Mouse (Mus musculus) frontal cortex, adult 2 months (tissue): ENCODE results near the gene Olfr437. TPM values are rescaled to one million over a fixed set of nuclear protein-coding genes. Genes with fewer than 3 reads are reported as not detected.
"Not testable (repeated sequence)": the region's sequence is repeated elsewhere in the genome, so short reads cannot be mapped to it uniquely, and the experiment has no call there.

Experiments
- DNase-seq, 2 experiments: peaks; one replicate each; pipeline ENCODE4 v3.0.0; 2022; ENCODE audit warnings: low spot score in 1 of 2; ENCODE audit errors: extremely low spot score in 1 of 2
- polyA plus RNA-seq: library from polyadenylated mRNA; depleted of rRNA; stranded (reverse); fragments of >200 nt; gene quantifications from 2 replicates; pipeline ENCODE4 v1.2.3, GENCODE M21; 2012; rRNA removed

Gene Olfr437
- not detected in 2 replicates for polyA plus RNA-seq

DNA sequence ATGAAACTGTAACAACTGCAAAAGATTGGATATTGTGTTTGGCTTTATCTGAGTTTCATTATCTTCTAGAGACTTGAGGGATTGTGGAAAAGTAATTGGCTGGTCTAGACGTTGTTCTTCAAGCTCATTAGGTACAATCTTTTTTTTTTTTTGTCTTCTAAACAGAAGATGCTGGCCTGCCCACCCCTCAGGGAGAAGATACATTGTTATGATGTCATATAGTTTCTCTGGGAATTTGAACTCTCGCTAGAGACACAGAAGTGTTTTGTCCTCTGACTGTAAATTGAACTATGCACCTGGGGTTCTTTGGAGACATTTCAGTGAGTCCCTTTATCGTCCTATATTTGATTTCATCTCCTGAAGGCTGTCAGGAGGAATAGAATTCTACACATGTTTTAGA, at the start of gene Olfr437:
Gene Olfr437, plus strand, starts transcription at position 301 of the 400 bp plus-strand sequence.
- no peak for DNase-seq

DNA sequence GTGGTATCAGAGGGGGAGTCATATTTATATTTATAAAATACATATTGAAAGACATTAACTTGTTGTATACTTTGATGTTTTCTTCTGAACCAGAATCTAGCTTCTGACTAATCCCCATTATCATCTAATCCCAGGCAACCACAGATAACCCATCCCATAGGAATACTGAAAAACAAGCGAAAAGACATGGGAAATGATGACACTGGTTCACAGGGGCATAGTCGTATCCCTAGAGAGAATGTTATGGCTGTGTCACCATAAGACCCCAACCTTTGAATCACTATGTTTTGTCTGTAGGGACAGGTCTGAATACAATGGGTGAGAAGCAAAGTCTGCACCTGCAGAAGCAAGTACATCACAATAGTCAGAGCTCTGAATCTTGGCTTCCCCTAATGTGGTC, 16.8 kb upstream of the Olfr437 start, which contains the start of gene Olfr237-ps1:
Gene Olfr237-ps1, plus strand, starts transcription at position 301 of the 400 bp plus-strand sequence.
- not testable (repeated sequence) for DNase-seq

DNA sequence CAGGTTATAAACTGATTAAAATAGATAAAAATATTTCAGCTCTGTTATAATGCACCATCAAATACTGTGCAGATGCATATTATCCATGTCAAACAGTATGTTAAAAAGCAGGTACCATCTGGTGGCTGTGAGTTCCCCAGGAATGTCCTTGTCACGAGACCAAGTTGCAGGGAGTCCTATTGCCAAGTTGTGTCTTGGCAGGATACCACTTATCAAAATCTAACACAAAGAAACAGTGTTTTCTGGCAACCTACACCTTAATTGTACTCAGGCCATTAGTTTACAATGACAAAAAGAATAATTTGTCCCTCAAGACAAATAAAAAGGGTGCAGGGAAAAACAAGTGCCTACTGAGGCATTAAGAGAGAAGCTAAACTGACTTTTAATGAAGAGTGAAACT, 3.6 kb upstream of the Olfr437 start:
- DNase-seq: no peak

DNA sequence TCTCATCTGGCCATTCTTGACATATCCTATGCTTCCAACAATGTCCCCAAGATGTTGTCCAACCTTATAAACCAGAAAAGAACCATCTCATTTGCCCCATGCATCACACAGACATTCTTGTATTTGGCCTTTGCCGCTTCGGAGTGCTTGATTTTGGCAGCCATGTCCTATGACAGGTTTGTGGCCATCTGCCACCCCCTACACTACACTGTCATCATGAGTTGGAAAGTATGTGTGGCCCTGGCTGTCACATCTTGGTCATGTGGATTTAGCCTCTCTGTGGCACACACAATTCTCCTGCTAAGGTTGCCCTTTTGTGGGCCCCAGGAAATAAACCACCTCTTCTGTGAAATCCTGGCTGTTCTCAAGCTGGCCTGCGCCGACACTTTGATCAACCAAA, 4.2 kb downstream of the Olfr437 start:
- DNase-seq: no peak

DNA sequence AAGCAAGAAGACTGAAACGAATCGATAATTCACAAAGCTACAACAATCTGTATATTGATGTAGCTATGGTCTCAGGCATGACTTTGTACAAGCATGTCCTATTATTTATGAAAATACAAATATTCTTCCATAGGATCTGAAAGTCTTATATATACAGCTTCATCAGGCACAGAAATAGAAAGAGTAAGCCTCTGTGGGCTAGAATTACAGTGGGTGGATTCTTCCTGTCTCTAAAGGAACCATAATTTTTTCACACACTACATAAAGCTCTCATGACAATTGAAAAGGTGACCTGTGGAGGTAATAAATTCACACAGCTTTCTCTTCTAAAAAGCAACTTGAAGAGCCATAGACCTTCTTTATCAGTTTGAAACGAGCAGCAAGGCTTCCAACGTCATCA, 8.8 kb downstream of the Olfr437 start, which contains the start of gene Olfr13:
Gene Olfr13, plus strand, starts transcription at position 301 of the 400 bp plus-strand sequence.
- DNase-seq: no peak

DNA sequence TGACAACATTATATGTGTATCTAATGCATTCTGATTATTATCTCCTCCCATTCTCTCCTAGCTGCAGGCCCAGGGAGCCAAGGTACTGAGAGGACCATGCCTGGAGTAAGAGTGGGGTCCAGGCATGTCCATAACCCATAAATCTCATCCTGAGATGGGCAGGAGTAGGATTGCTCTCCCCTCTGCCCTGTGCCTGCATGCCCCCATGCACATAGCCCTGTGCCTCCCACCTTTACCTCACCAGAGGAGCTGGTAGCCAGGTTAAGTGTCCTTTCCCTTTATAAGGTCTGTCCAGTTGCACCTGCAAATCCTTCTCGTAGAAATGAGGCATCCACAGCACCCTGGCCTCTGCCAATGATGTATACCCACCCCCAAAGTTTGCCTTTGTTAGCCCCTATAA, 15.0 kb downstream of the Olfr437 start:
- DNase-seq: no peak

DNA sequence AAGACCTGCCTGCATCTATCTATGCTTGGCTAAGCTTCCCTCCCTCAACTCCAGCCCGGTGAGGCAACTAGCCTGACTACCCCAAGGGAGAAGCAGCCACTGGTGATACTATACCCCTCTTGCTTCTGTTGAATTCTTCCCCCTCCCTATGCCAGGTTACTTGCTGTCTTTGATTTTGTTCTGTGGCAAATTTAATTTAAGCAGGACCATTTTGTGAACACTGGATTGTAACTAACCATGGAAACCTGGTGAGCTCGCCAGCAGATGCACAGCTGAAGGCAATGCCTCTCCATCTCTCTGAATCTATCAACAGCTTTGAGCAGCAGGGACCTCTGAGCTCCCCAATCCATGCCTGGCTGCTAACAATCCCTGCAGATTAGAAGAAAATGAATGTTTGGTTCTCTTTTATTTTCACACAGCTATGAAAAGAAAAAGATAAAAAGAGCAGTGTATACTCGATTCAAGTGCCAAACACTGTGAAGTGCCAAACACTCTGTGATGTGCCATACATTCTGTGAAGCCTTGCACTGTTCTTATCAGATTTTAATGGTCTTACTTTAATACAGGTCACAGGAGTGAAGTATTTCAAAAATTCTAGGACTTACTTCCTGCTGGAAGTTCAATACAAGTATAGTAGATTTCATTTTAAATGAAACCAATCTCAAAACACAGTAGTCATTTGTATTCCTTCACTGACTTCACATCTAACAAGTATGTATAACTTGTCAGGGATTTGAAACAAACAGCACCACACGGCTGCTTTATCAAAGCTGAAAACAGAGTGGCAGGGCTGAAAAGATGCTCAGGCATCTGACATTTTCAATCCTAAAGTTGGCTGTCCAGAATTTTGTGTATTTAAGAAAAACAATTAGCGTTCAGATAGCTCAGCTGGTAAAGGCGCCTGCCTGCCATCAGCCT, 15.8 kb downstream of the Olfr437 start:
- no peak for DNase-seq

DNA sequence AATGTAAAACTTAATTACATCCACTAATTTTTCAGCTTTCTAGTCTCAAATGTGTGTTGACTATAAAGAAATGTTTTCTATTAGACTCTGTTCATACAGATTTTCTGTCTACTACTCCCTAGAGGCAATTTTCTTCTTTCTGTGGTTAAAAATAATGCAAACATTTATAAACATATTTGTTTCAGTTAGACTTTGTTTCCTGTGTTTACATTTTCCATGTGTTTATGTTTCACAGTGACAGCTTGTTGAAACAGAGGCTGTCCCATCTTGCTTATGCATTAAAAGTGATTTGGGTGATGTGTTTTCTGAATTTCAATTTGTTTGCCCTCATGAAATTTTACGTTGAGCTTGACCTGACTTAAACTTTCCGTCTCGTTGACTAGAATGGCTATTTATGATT, 27.9 kb downstream of the Olfr437 start:
- DNase-seq: no peak

DNA sequence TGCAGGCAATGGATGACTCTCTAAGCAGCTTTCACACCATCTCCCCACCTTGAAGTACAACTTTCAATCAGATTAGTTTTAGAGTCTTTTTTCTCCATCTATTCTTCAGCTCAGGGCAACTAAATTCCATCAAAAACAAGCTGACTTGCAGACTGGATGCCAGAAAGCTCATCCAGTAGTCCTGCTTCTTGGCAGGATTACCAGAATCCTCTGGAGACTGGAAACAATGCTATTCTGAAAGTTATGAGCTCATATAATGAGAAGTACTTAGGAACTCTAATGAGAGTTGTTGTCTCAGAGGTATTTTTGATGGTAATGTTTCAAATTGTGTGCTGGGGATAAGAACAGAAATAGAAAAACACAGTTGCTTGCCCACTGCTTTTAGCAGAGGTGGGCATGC, 33.7 kb downstream of the Olfr437 start, which contains the start of gene Olfr435:
Gene Olfr435, plus strand, starts transcription at position 366 of the 400 bp plus-strand sequence.
- DNase-seq: no peak

DNA sequence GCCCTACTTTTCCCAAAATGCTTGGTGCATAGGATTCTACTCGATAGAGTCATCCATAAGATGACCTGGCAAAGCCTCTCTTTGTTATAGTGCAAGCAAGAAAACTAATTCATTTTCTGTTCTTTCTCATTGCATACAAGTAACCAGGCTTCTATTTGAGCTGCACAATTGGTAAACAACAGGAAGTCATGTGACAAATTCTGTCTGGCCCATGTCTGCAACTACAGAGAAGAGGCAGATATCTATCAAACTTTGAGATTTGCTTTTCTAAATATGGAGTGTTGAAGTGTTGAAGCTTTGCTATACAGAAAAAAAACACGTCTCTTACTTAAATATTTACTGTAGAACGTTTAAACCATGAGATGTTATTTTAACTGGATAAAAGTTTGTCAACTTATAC, 35.0 kb downstream of the Olfr437 start:
- no peak for DNase-seq

DNA sequence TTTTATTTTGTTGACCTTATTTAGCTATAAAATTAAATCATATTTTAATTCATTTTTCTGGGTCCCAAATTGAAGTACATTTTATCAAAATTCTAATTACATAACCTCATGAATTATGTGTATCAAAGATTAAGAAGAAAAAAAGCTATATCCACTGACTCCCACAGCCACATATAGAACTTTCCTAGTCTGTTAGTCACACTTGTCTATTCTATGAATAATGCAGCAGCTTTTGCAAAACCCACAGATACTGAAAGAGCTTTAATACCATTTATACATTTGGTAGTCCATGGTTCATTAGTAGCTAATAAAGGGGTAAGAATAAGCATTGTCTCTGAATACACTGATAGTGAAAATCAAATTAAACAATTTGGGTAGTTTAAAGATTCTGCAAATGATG, 39.7 kb downstream of the Olfr437 start:
- DNase-seq: no peak

DNA sequence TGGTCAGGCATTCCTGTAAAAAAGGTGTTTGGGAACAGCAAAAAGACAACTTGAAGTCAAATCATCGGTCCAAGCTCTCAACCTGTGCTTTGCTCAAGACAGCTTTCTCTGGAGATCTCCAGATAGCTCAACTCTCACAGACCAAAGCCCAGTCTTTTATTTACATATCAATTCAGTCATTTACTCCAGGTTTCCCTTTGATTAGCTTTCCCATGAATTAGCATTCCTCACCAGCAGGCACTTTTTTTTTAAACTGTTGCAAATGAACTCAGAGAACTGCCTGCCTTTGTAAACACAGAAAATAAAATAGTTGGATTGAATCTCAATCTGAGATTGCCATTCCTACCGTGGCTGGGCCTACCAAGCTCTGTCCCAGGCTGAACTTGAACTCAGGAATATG, 42.3 kb downstream of the Olfr437 start:
- DNase-seq: no peak

DNA sequence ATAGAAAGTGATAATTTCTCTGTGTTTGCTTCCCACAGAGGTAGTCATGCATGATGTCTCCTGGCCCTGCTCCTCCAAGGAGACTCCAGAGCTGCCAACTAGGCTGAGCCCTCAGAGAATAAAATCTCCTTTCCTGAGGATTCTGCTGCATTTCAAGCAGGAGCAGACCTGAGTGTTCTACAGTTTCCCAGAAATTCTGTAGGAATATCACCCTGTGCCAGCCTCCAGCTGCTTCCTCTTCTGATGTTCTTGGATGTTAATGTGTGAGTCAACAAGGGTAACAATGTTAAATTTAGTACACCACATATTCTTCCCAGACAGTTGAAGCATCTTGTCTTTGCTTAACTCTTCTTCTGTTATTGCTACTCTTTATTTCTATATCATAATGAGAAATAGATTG, 49.8 kb downstream of the Olfr437 start, which contains the start of gene Olfr434:
Gene Olfr434, plus strand, starts transcription at position 149 of the 400 bp plus-strand sequence.
- peak; percentile 67 to 74 for DNase-seq

Other genes starting within 250 kb of the Olfr437 start
- gene Olfr446, start 241.9 kb upstream of the Olfr437 start, polyA plus RNA-seq: not detected in 2 replicates
- not detected in 2 replicates for gene Olfr444, start 214.2 kb upstream of the Olfr437 start, polyA plus RNA-seq
- 0.04 TPM in 1 of 2 replicates, not detected in the other for gene Olfr441, start 56.9 kb upstream of the Olfr437 start, polyA plus RNA-seq
- gene Olfr237-ps1, start 16.7 kb upstream of the Olfr437 start, polyA plus RNA-seq: 0.04 TPM in 1 of 2 replicates, not detected in the other
- gene Olfr13, start 8.9 kb downstream of the Olfr437 start, polyA plus RNA-seq: 0.02 TPM in 1 of 2 replicates, not detected in the other
- gene Olfr435, start 33.9 kb downstream of the Olfr437 start, polyA plus RNA-seq: not detected in 2 replicates
- not detected in 2 replicates for gene Olfr434, start 49.7 kb downstream of the Olfr437 start, polyA plus RNA-seq
- gene Olfr47, start 68.2 kb downstream of the Olfr437 start, polyA plus RNA-seq: not detected in 2 replicates
- 2.9 and 4.2 TPM in 2 replicates for gene Arhgef5, start 102.3 kb downstream of the Olfr437 start, polyA plus RNA-seq
- 0.10 TPM in 1 of 2 replicates, not detected in the other for gene Nobox, start 146.3 kb downstream of the Olfr437 start, polyA plus RNA-seq